Mouse (Mus musculus) CD4-positive, CD25-positive, alpha-beta regulatory T cell, adult 9 weeks (primary cell): ENCODE measurements around the gene Tdpoz5. TPM values are rescaled to one million over a fixed set of nuclear protein-coding genes. Genes with fewer than 3 reads are reported as not detected.

Source experiments
- polyA plus RNA-seq: library from polyadenylated mRNA; unstranded; fragments of 100-300 nt; shearing (Covaris generic); gene quantifications from one replicate; pipeline ENCODE4 v1.2.1, GENCODE M21; 2017

Tdpoz5 gene
- not detected for polyA plus RNA-seq

DNA sequence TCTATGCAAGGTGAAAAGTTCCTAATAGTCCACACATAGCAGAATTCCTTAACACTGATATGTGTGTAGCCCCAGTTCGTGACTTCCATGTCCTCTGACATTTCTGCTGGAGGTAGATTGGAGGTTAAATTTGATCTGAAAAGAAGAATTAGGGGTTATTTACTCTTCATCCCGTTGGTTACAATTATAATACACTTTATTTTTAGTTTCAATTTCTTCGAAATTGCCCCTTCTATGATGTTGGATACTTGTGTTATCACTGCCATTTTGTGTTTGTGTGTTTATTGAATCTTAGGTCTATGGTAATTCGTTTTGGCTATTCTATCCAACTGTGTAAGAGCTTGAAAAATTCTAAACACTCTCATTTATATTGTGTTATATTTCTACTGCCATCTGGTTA is at the start of gene Tdpoz5:
TSS of gene Tdpoz5 (minus strand) at position 101 of the 400 bp plus-strand sequence.

DNA sequence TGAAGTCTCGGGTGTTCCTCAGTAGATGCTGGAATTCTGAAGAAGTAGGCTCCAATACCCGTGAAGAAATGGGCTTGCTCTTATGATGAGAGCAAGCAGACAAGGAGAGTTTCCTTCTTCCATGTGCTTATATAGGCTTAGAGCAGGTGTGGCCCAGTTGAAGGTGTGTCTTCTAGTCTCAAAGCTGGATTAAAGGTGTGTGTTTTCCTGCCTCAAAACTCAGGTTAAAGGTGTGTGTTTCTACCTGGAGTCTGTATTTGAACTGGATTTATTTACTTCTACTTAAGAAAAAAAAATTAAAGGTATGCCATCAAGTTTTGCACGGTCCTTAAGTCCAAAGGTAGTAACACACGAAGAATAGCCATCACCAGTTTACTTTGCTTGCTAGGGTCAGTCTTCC is 17.7 kb downstream of the Tdpoz5 start, which contains the start of gene Gm9117:
TSS of gene Gm9117 (minus strand) at position 101 of the 400 bp plus-strand sequence.

Other genes with a start within 250 kb of the Tdpoz5 start
- not detected for gene Gm5773, start 188.3 kb downstream of the Tdpoz5 start, polyA plus RNA-seq
- not detected for gene Tdpoz4, start 164.9 kb downstream of the Tdpoz5 start, polyA plus RNA-seq
- not detected for gene Tdpoz3, start 135.3 kb downstream of the Tdpoz5 start, polyA plus RNA-seq
- gene Gm9117, start 17.8 kb downstream of the Tdpoz5 start, polyA plus RNA-seq = not detected
- not detected for gene Gm9125, start 93.6 kb upstream of the Tdpoz5 start, polyA plus RNA-seq
- gene Gm10697, start 111.3 kb upstream of the Tdpoz5 start, polyA plus RNA-seq = not detected
- not detected for gene Gm10696, start 216.9 kb upstream of the Tdpoz5 start, polyA plus RNA-seq
- gene Gm5286, start 235.4 kb upstream of the Tdpoz5 start, polyA plus RNA-seq = not detected